Mouse (Mus musculus): ENCODE measurements at regions not wholly inside any gene's neighbourhood (a gene's known extent, or its start where the extent isn't known, plus 50 kb on each side); places are given as distances from the start of the nearest gene placed in this dataset.
"Not testable (repeated sequence)": the region's sequence is repeated elsewhere in the genome, so short reads cannot be mapped to it uniquely, and the experiment has no call there.

GRCm38 (mm10) chr11:31615107-31615811 lies 56.4 kb downstream of the Bod1 start:
- DNase-seq (ENCODE audit: extremely low spot score): peak; percentile 62

- DNase-seq (ENCODE audit: extremely low spot score): no peak
Measured at GRCm38 (mm10) chr11:31614394-31614713, 57.3 kb downstream of the Bod1 start.

- no peak for DNase-seq (ENCODE audit: extremely low spot score)
Measured at GRCm38 (mm10) chr11:31613688-31614393, 57.8 kb downstream of the Bod1 start.

- no peak for DNase-seq (ENCODE audit: extremely low spot score)
Measured at GRCm38 (mm10) chr11:31608458-31608857, 63.2 kb downstream of the Bod1 start.

GRCm38 (mm10) chr11:31601499-31601898 lies 70.2 kb downstream of the Bod1 start:
- DNase-seq (ENCODE audit: extremely low spot score): no peak

- DNase-seq (ENCODE audit: extremely low spot score): no peak
Measured at GRCm38 (mm10) chr11:31593604-31594003, 78.1 kb downstream of the Bod1 start.

GRCm38 (mm10) chr11:31592061-31592460 lies 79.6 kb downstream of the Bod1 start:
- no peak for DNase-seq (ENCODE audit: extremely low spot score)

- DNase-seq (ENCODE audit: extremely low spot score): no peak
Measured at GRCm38 (mm10) chr11:31591037-31591554, 80.6 kb downstream of the Bod1 start.

GRCm38 (mm10) chr11:31574941-31575340 lies 96.7 kb downstream of the Bod1 start:
- DNase-seq (ENCODE audit: extremely low spot score): no peak

GRCm38 (mm10) chr11:31564742-31565510 lies 106.8 kb downstream of the Bod1 start:
- no peak for DNase-seq (ENCODE audit: extremely low spot score)

GRCm38 (mm10) chr11:31563826-31564741 lies 107.6 kb downstream of the Bod1 start:
- DNase-seq (ENCODE audit: extremely low spot score): no peak

GRCm38 (mm10) chr11:31562954-31563353 lies 108.7 kb downstream of the Bod1 start:
- no peak for DNase-seq (ENCODE audit: extremely low spot score)

- no peak for DNase-seq (ENCODE audit: extremely low spot score)
Measured at GRCm38 (mm10) chr11:31560775-31561174, 110.9 kb downstream of the Bod1 start.

GRCm38 (mm10) chr11:31555042-31555441 lies 116.6 kb downstream of the Bod1 start:
- no peak for DNase-seq (ENCODE audit: extremely low spot score)

- peak; percentile 33 for DNase-seq (ENCODE audit: extremely low spot score)
Measured at GRCm38 (mm10) chr11:31551614-31552271, 119.9 kb downstream of the Bod1 start.

GRCm38 (mm10) chr11:31550747-31551613 lies 120.7 kb downstream of the Bod1 start:
- no peak for DNase-seq (ENCODE audit: extremely low spot score)

- not testable (repeated sequence) for DNase-seq (ENCODE audit: extremely low spot score)
Measured at GRCm38 (mm10) chr11:31545514-31545913, 126.2 kb downstream of the Bod1 start.

GRCm38 (mm10) chr11:31542635-31543219 lies 129.0 kb downstream of the Bod1 start:
- DNase-seq (ENCODE audit: extremely low spot score): no peak

- no peak for DNase-seq (ENCODE audit: extremely low spot score)
Measured at GRCm38 (mm10) chr11:31541425-31541824, 130.3 kb downstream of the Bod1 start.

All from embryo, embryonic 9.5 days (tissue).